Mouse (Mus musculus) B cell, adult 2 months (primary cell): ENCODE data around the gene Cd27.

Source experiments
- DNase-seq, 2 experiments: peaks; one replicate each; pipeline ENCODE4 v3.0.0; 2022

The Cd27 gene

DNA sequence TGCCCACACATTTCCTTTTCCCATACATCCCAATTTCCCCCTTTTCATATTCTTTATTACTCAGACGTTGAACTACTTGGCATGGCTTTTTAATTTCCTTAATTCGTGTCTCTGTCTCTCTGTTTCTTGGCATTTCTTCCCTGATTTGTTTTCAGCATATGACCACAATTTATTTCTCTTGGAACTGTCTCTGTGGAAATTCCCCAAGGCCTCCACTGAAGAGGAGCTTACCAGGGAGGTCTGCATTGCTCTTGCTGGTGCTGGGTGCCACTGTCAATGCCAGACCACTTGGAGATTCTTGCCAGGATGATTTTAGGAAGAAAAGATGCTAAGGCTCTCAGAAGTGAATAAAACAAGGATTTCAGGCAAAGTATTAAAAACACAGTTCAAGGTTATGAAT lies 24.2 kb downstream of the Cd27 start:
- DNase-seq = no peak

DNA sequence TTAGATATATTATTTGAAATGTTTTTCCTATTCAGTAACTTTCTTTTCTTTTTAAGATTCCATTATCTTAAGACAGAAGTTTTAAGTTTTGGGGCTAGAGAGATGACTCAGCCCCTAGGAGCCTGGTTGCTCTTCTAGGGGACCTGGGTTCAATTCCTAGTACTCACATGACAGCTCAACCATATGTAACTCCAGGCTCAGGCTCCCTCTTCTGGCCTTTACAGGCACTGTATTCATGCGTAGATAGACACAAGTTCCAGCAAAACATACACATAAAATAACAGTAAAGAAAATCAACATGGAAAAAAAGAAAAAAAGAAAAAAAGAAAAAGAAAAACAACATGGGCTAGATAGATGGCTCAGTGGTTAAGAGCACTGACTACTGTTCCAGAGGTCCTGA lies 26.4 kb downstream of the Cd27 start:
- DNase-seq = no peak

DNA sequence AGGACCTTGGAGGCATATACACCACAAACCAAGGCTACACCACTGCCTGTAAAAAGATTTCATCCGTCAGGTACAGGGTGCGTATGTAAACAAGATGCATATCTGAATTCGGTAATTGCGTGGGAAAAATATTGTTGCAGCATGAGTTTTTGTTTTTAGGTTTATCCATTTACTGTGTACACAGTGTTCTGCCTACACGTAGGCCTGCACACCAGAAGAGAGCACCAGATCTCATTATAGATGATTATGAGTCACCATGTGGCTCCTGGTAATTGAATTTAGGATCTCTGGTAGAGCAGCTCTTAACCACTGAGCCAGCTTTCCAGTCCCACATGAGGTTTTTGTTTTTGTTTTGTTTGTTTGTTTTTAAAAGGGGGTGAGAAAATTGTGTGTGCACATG lies 39.6 kb downstream of the Cd27 start:
- DNase-seq = no peak

DNA sequence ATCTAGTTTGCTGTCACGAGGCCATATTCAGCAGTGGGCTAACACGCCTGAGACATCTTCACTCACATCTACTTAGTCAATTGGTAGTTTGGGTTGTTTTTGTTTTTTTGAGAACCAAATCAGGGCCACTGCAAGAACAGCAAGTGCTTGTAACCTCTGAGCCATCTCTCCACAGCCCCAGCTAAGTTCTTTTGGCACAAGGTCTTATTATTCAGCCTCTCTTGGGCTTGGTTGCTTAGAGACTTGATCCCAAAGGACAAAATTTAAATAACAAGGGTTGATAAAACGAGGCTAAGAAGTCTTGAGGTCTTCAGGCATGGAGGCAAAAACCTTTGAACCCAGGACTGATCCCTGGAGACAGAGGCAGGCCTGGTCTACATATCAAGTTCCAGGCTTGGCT lies 40.5 kb downstream of the Cd27 start:
- DNase-seq = no peak

DNA sequence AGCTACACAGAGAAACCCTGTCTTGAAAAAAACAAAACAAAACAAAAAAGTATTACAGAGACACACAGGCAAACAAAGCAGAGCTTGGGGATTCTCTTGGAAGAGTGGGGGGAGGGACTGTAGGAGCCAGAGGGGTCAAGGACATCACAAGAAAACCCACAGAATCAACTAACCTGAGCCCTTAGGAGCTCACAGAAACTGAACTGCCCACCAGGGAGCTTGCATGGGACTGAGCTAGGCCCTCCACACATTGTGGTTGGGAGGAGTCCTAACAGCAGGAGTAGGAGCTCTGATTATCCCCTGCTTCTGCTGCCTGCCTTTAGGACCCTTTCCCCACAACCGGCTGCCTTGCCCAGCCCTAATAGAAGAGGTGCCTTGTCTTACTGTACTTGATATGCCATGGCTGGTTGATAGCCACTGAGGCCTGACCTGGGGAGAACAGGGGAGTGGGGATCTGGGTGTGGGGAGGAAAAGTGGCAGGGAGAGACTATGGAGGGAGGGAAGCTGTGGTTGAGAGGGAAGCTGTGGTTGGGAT lies 41.2 kb downstream of the Cd27 start:
- DNase-seq = no peak

DNA sequence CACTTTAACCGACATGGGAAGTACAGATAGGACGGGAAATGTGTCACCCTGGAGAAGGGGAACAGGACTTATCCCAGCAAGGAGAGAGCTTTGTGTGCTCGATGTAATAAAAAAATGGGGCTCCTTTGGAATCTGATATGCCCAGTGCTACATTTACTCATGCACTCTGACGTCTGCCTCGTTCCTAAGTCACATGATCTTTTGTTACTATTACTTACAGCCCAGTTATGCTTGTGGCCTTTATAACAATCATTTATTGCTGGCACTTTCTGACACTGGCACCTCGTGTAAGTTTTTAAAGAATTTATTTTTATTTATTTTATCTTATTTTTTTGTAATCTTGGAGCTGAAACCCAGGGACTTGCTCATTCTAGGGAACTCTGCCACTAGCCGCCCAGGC lies 43.4 kb downstream of the Cd27 start:
- no peak for DNase-seq

DNA sequence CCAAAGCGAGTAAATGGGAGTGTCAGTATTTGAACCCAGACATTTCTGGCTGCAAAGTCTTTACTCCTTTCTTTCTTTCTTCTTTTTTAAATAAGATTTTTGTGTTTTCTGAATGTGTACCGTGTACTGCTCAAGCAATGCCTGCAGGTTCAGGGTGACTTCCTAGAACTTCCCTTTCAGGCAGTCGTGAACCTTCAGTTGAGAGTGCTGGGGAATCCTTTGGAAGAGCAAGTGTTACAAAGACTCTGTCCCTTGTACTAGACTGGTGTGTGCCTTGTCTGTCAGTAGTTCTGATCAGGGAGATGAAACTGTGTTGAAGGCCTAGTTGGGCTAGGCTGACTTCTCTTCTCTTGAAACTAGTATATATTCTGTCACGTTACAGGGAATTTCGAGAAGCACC lies 44.0 kb downstream of the Cd27 start:
- no peak for DNase-seq

DNA sequence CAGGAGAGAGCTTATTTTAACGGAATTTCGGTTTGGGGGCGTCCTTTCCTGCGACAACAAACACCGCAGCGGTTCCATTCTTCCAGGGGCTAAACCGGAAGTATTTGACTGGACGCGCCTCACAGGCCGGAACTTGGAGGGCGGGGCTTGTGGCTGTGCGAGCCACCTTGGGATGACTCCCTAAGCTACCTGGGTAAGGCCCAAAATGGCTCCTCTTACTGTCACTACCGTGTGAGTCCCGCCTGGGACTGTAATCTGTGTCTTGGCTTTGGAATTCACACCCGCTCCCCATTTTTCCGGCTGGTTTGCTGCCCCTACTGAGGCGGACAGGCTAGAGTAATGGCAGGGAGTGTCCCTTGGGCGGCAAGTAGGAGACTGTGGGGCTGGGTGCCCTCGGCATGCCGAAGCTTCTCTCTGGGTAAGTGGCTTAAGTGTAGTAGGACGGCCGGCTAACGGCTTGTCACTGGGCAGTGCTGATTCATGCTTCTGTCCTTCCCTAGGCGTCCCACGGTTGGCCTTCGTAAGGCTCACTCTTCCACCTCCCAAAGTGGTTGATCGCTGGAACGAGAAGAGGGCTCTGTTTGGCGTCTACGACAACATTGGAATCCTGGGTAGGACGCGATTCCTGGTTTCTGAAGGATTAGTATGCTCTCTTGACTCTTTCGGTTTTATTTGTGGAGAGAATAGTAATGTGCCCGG lies 44.6 kb downstream of the Cd27 start:
- DNase-seq = peak; percentile 91 to 92

DNA sequence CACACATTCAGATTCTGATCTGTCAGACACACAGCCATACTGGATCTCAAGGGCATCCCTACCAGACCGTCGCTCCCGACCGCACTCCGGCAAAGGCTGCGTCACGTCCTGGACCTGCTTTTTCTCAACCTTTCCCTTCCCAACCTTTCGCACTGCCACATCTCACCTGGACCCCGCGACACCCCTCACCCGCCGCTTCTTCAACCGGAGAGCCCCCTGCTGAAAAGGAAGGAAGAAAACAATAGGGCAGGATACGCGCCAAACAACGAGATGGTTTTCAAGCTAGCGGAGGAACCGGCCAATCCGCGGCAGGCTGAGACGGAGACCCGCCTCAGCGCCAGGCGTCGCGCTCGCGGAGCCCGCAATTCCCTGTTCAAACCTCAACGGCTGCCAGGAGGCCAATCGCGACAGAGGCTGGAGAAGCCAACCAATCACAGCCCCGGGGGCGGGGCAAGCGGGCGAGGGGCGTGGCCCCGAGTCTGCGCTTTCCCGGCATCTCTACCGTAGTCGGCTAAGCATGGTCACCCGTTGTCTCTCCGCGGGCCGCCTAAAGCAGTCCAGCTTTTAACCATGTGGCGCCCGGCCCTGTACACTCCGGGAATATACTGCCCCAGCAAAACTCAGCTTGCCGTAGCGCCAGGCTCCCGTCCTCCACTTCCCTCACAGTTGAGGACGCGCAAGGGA lies 45.3 kb downstream of the Cd27 start, which contains the start of the genes Ncapd2 and Mrpl51:
Gene Ncapd2 (minus strand): TSS at position 370 of the 684 bp plus-strand sequence.
Gene Mrpl51 (plus strand): TSS at position 470 of the 684 bp plus-strand sequence.
- DNase-seq = peak; percentile 98

DNA sequence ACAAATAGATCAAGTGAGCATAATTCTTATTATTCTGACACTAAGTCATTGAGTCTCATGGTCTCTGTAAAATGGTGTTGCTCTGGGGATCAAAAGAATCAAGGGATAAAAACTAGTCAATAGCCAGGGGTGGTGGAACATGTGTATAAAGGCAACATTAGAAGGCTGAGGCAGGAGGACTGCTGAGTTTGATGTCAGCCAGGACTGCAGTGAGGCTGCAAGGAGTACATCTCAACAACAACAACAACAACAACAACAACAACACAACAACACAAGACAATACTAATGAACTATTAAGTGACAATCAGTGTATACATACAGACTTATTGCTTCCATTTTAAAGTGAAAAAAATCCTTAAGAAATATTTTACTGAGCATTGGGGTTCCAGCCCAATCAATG lies 46.0 kb downstream of the Cd27 start:
- no peak for DNase-seq

DNA sequence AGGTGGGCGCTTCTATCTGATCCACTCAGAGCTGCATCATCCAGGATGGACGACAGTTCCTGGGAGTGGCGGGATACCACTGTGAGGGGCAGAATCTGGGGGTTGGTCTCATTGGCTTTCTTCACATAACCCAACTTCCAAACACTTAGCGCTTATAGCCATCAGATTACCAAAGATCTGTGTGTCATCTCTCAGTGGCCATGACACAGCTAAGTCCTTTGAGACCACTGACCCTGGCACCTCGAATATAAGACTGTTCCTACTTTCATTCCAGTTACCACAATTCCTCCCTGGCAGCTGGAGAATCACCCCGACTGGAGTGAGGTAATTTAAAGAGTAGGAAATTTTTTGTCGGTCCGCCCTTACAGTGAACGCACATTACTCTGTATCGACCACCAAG lies 50.6 kb downstream of the Cd27 start:
- no peak for DNase-seq
